25 mouse cellular contexts compared by ENCODE assay signal in the genomic region with DNA sequence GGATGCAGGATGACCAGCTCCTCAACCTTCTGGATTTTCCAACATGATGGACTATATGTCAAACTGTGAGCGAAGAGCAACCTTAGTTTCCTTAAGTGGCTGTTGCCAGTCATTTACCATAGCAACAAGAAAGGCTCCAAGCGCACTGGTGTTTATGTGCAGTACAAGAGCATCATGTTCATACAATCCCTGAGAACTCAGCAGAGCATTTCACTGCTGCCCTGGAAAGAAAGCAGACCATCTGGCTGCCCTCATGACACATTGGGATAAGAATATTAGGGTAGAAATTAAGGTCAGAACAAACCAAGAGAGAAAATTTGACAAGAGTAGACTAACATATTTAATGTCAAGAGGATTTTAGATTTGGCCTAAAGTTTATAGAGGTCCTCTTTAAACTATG.
A peak's percentile ranks its signal among the peaks of the same experiment; 100 is the strongest.
DNase-seq lines count a peak whose midpoint lies in the region; TF ChIP-seq lines count a peak whose summit lies in the region.
"Had no signal": no experiment of that assay in that cellular context is flagged by ENCODE, and none has a peak within 500 bp of the region (broad histone marks: within the 10 kb centered on the region; RNA-seq: fewer than 3 reads in every experiment).

No protein-coding gene starts in this region.

- peaks cover 5% of the 10 kb centered on the region; the same call in 1 of the 2 replicates for H3K4me1 ChIP-seq in cerebellum, adult 2 months (ENCODE audit: control insufficient read depth, insufficient read depth, low read length)
- H3K4me1 ChIP-seq: heart, embryonic 10.5 days; heart, embryonic 15.5 days; liver, embryonic 12.5 days; megakaryocyte, embryonic 14.5 days; midbrain, embryonic 13.5 days had no signal

- H3K27ac ChIP-seq in layer of hippocampus, adult 2 months, result peak overlapping the region; percentile 59
- no peak overlapping the region for H3K27ac ChIP-seq in cerebellum, adult 2 months (ENCODE audit: insufficient read depth, low read length)
- H3K27ac ChIP-seq: heart, embryonic 10.5 days; heart, embryonic 15.5 days; liver, embryonic 12.5 days; midbrain, embryonic 13.5 days had no signal

- no peak for TF ChIP-seq POLR2A in cerebellum, adult 2 months (IDR thresholded peaks at IDR 0.05; ENCODE audit: borderline replicate concordance, insufficient read depth, low read length)

- 29% methylated on average over 2 of the region's 2 CpGs for WGBS in cerebellum, adult 2 months

- H3K4me3 ChIP-seq in layer of hippocampus, adult 2 months, result no peak overlapping the region
- H3K4me3 ChIP-seq in cerebellum, adult 2 months (replicated peaks; ENCODE audit: insufficient read depth, low read depth, low read length), result no peak overlapping the region
- H3K4me3 ChIP-seq: erythroblast, embryonic 14.5 days; heart, embryonic 10.5 days; heart, embryonic 15.5 days; liver, embryonic 12.5 days; megakaryocyte, embryonic 14.5 days; midbrain, embryonic 13.5 days had no signal

- H3K27me3 ChIP-seq in cerebellum, adult 2 months (ENCODE audit: control insufficient read depth, insufficient read depth, low read length), result no peaks in the 10 kb centered on the region
- H3K27me3 ChIP-seq: heart, embryonic 15.5 days; liver, embryonic 12.5 days; megakaryocyte, embryonic 14.5 days; midbrain, embryonic 13.5 days had no signal

- TF ChIP-seq CTCF in layer of hippocampus, adult 2 months (conservative IDR thresholded peaks at IDR 0.05), result no peak
- TF ChIP-seq CTCF in cerebellum, adult 2 months (IDR thresholded peaks at IDR 0.05; ENCODE audit: borderline replicate concordance, insufficient read depth, low read depth, low read length), result no peak

- no peak for DNase-seq in layer of hippocampus, adult 2 months (ENCODE audit: low spot score in 2 of 2)
- DNase-seq in layer of hippocampus, adult 8-10 months (ENCODE audit: low spot score in 2 of 2), result no peak
- peak; percentile 15 for DNase-seq in cerebellum, adult 11 months
- DNase-seq in cerebellum, adult 2 months, result peak; percentile 32 to 57
- DNase-seq in cerebellum, postnatal 14 days, result peak; percentile 26 to 47
- no peak for DNase-seq in ovary, postnatal 14 days (ENCODE audit: low spot score)
- DNase-seq in T-cell, adult 2 months (ENCODE audit: low spot score), result no peak
- DNase-seq: adrenal gland, adult 2 months; gastrocnemius, postnatal 25 days; heart, adult 11 months; kidney, adult 9 months; kidney, postnatal 10 days; layer of hippocampus, postnatal 36 days; left cerebral cortex, postnatal 4 days; liver, postnatal 0 days; lung, postnatal 4 days; right cerebral cortex, adult 18-20 months; thymus, adult 2 months; thymus, postnatal 36 days had no signal

Comparison
In these comparisons a context has a peak if more than half of its experiments do, and no peak if none do; other contexts are left out.
1. DNase-seq: peak in cerebellum, adult 11 months (single experiment), cerebellum, adult 2 months (2 of 2) and cerebellum, postnatal 14 days (2 of 2); none in layer of hippocampus, adult 2 months (0 of 2), layer of hippocampus, adult 8-10 months (0 of 2), ovary, postnatal 14 days (single experiment) and T-cell, adult 2 months (single experiment).